17 mouse cellular contexts compared by ENCODE assay signal in the genomic region with DNA sequence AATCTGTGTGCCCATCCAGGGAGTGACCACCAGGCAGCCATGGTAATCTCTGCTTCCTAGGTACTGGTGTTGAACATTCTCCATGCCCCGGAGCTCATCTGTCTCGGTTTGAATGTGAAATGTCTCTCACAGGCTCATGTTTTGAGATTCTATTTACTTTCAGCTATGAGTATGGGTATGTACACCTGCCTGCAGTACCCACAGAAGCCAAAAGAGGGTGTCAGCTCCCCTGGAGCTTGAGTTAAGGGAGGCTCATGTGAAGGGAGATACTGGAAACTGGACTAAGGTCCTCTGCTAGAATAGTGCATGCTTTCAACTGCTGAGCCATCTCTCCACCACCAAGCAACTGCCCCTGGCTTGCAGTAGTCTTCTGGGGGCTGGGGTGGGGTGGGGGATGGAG. TPM values are rescaled to one million over a fixed set of nuclear protein-coding genes. Genes with fewer than 3 reads are reported as not detected.
DNase-seq lines count a peak whose midpoint lies in the region; ATAC-seq and TF ChIP-seq lines count a peak whose summit lies in the region.
"Had no signal": no experiment of that assay in that cellular context is flagged by ENCODE, and none has a peak within 500 bp of the region (broad histone marks: within the 10 kb centered on the region; RNA-seq: fewer than 3 reads in every experiment).

No protein-coding gene starts in this region.

- ATAC-seq in intestine, postnatal 0 days = no peak
- ATAC-seq in intestine, embryonic 15.5 days = no peak
- ATAC-seq in liver, embryonic 12.5 days = no peak
- ATAC-seq: hindbrain, embryonic 16.5 days had no signal

- no peaks in the 10 kb centered on the region for H3K27me3 ChIP-seq in intestine, postnatal 0 days (replicated peaks; ENCODE audit: control insufficient read depth, insufficient read depth, low read length)
- H3K27me3 ChIP-seq in intestine, embryonic 15.5 days (replicated peaks) = 0 out of 2 replicates have a peak, but pooled peaks cover 3% of the 10 kb centered on the region
- 0 out of 2 replicates have a peak, but pooled peaks cover 5% of the 10 kb centered on the region for H3K27me3 ChIP-seq in liver, embryonic 12.5 days (replicated peaks)
- H3K27me3 ChIP-seq: embryonic facial prominence, embryonic 12.5 days; Patski had no signal

- TF ChIP-seq CTCF in intestine, postnatal 0 days (IDR thresholded peaks at IDR 0.05; ENCODE audit: low read depth) = peak; percentile 31

- peak; percentile 31 for DNase-seq in A20 (ENCODE audit: low read depth, low spot score)
- DNase-seq in NIH3T3 (ENCODE audit: low read depth) = peak; percentile 48
- DNase-seq in adrenal gland, adult 8-10 months = no peak
- DNase-seq in left cerebral cortex, adult 18-20 months (ENCODE audit: low spot score in 2 of 2) = no peak
- DNase-seq: cerebellum, adult 9-11 months; forebrain, postnatal 0 days; kidney, postnatal 4 days; lung, postnatal 10 days had no signal

- no peak overlapping the region for H3K4me2 ChIP-seq in intestine, postnatal 0 days (replicated peaks; ENCODE audit: low read depth)
- H3K4me2 ChIP-seq in intestine, embryonic 15.5 days (replicated peaks) = no peak overlapping the region
- H3K4me2 ChIP-seq in liver, embryonic 12.5 days = peak overlapping the region; percentile 68
- H3K4me2 ChIP-seq: embryonic facial prominence, embryonic 12.5 days had no signal

- H3K27ac ChIP-seq in intestine, postnatal 0 days (ENCODE audit: low read depth, low read length) = no peak overlapping the region
- H3K27ac ChIP-seq in intestine, embryonic 15.5 days = no peak overlapping the region
- H3K27ac ChIP-seq in liver, embryonic 12.5 days = peak overlapping the region; percentile 99

- no peak overlapping the region for H3K9ac ChIP-seq in intestine, postnatal 0 days (ENCODE audit: low read depth, low read length)
- H3K9ac ChIP-seq in intestine, embryonic 15.5 days = no peak overlapping the region
- H3K9ac ChIP-seq in liver, embryonic 12.5 days = peak overlapping the region; percentile 69
- H3K9ac ChIP-seq: embryonic facial prominence, embryonic 12.5 days; forebrain, postnatal 0 days had no signal

- no peaks in the 10 kb centered on the region for H3K9me3 ChIP-seq in intestine, postnatal 0 days (ENCODE audit: control insufficient read depth)
- no peaks in the 10 kb centered on the region for H3K9me3 ChIP-seq in intestine, embryonic 15.5 days
- no peaks in the 10 kb centered on the region for H3K9me3 ChIP-seq in liver, embryonic 12.5 days (replicated peaks)
- H3K9me3 ChIP-seq: embryonic facial prominence, embryonic 12.5 days had no signal

- H3K36me3 ChIP-seq in intestine, postnatal 0 days (ENCODE audit: control insufficient read depth, insufficient read depth) = no peaks in the 10 kb centered on the region
- H3K36me3 ChIP-seq in intestine, embryonic 15.5 days = no peaks in the 10 kb centered on the region
- H3K36me3 ChIP-seq in liver, embryonic 12.5 days = 0 out of 2 replicates have a peak, but pooled peaks cover 12% of the 10 kb centered on the region
- H3K36me3 ChIP-seq: embryonic facial prominence, embryonic 12.5 days had no signal

- no peak overlapping the region for H3K4me3 ChIP-seq in intestine, postnatal 0 days (ENCODE audit: low read depth, low read length)
- H3K4me3 ChIP-seq in intestine, embryonic 15.5 days (replicated peaks) = no peak overlapping the region
- H3K4me3 ChIP-seq in liver, embryonic 12.5 days = no peak overlapping the region
- H3K4me3 ChIP-seq: embryonic facial prominence, embryonic 12.5 days had no signal

- H3K4me1 ChIP-seq in intestine, postnatal 0 days (replicated peaks; ENCODE audit: control insufficient read depth, insufficient read depth, low read length) = no peaks in the 10 kb centered on the region
- 0 out of 2 replicates have a peak, but pooled peaks cover 5% of the 10 kb centered on the region for H3K4me1 ChIP-seq in intestine, embryonic 15.5 days (replicated peaks)
- H3K4me1 ChIP-seq in liver, embryonic 12.5 days = peaks cover 76% of the 10 kb centered on the region

- WGBS in intestine, postnatal 0 days = 91% methylated on average over 2 of the region's 2 CpGs
- 82% methylated on average over 2 of the region's 2 CpGs for WGBS in intestine, embryonic 15.5 days
- WGBS in liver, embryonic 12.5 days (ENCODE audit: insufficient replicate concordance) = 84% methylated on average over 2 of the region's 2 CpGs

RNA-seq across cellular contexts. Expression of a gene that starts 12.0 kb away (rescaled TPM):
- 7.3 and 7.7 TPM in 2 replicates for polyA plus RNA-seq in intestine, postnatal 0 days (2015; fragmentation: Nextera tagmentation; extraction: Ambion mirVana)
- 7.5 and 8.4 TPM in 2 replicates for polyA plus RNA-seq in intestine, embryonic 15.5 days (2015; fragmentation: Nextera tagmentation; extraction: Ambion mirVana)
- 8.6 and 10.3 TPM in 2 replicates for polyA plus RNA-seq in liver, embryonic 12.5 days (2016; fragmentation: Nextera tagmentation; extraction: Ambion mirVana)
- total RNA-seq in adrenal gland, adult 8-10 months (2022) = 10 to 100 TPM; 44.0 to 57.1 (median 54.0) TPM
- 1 to 10 TPM; 4.2 to 4.7 TPM for total RNA-seq in left cerebral cortex, adult 18-20 months (2021)

RNA-seq across cellular contexts. Expression of a gene that starts 31.9 kb away (rescaled TPM):
- 0.20 and 0.22 TPM in 2 replicates for polyA plus RNA-seq in intestine, postnatal 0 days (2015; fragmentation: Nextera tagmentation; extraction: Ambion mirVana)
- 0.34 and 0.42 TPM in 2 replicates for polyA plus RNA-seq in intestine, embryonic 15.5 days (2015; fragmentation: Nextera tagmentation; extraction: Ambion mirVana)
- polyA plus RNA-seq in liver, embryonic 12.5 days (2016; fragmentation: Nextera tagmentation; extraction: Ambion mirVana) = 0.19 TPM in 1 of 2 replicates, not detected in the other
- total RNA-seq in adrenal gland, adult 8-10 months (2022) = 1 to 10 TPM; 2.7 to 9.5 (median 6.5) TPM
- under 1 TPM; 0.70 to 0.89 TPM for total RNA-seq in left cerebral cortex, adult 18-20 months (2021)
- total RNA-seq: monocyte, adult 5-6 weeks had no signal

RNA-seq across cellular contexts. Expression of a gene that starts 45.2 kb away (rescaled TPM):
- polyA plus RNA-seq in intestine, postnatal 0 days (2015; fragmentation: Nextera tagmentation; extraction: Ambion mirVana) = 42.9 and 45.0 TPM in 2 replicates
- polyA plus RNA-seq in intestine, embryonic 15.5 days (2015; fragmentation: Nextera tagmentation; extraction: Ambion mirVana) = 3.8 and 4.6 TPM in 2 replicates
- not detected in 2 replicates for polyA plus RNA-seq in liver, embryonic 12.5 days (2016; fragmentation: Nextera tagmentation; extraction: Ambion mirVana)
- total RNA-seq in adrenal gland, adult 8-10 months (2022) = not detected
- total RNA-seq in left cerebral cortex, adult 18-20 months (2021) = not detected
- total RNA-seq: adrenal gland, postnatal 36 days; forebrain, postnatal 0 days; left cerebral cortex, postnatal 10 days; monocyte, adult 5-6 weeks had no signal
- polyA plus RNA-seq: embryonic facial prominence, embryonic 12.5 days; forebrain, postnatal 0 days; hindbrain, embryonic 16.5 days; Patski had no signal

RNA-seq across cellular contexts. Expression of a gene that starts 58.0 kb away (rescaled TPM):
- polyA plus RNA-seq in intestine, postnatal 0 days (2015; fragmentation: Nextera tagmentation; extraction: Ambion mirVana) = 229 and 232 TPM in 2 replicates
- 230 and 242 TPM in 2 replicates for polyA plus RNA-seq in intestine, embryonic 15.5 days (2015; fragmentation: Nextera tagmentation; extraction: Ambion mirVana)
- polyA plus RNA-seq in liver, embryonic 12.5 days (2016; fragmentation: Nextera tagmentation; extraction: Ambion mirVana) = 119 and 121 TPM in 2 replicates
- total RNA-seq in adrenal gland, adult 8-10 months (2022) = 100 to 1,000 TPM; 104 to 120 (median 106) TPM
- 100 to 1,000 TPM; 391 to 401 TPM for total RNA-seq in left cerebral cortex, adult 18-20 months (2021)

Comparison
In these comparisons a context has a peak if more than half of its experiments do, and no peak if none do; other contexts are left out.
1. DNase-seq: peak in A20 (single experiment) and NIH3T3 (single experiment); none in adrenal gland, adult 8-10 months (single experiment) and left cerebral cortex, adult 18-20 months (0 of 2).